Mouse (Mus musculus): ENCODE measurements around the gene Ap5b1.

Gene Ap5b1

GRCm38 (mm10) chr19:5612762-5613411 lies 45.1 kb downstream of the Ap5b1 start:
- DNase-seq = no peak

DNA sequence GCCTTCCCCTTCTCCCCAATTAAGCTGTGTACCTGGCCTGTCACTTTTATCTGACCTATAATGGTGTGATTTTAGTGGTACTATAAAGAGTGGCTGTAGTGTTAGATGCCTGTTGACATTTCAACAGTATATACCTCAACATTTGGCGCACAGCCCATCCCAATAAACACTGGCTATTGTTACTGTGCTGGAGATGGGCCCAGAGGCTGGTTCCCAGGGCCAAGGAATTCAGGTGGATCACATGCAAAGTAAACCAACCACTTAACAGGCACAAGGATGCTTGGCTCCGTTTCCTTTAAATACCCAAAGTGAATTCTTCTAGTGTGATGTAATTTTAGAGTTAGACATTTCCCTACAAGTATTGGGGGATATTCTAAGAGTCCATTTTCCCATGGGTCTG lies 47.1 kb downstream of the Ap5b1 start:
- DNase-seq = peak; percentile 88 to 90

- no peak for DNase-seq
Observed at GRCm38 (mm10) chr19:5620007-5620406, 52.2 kb downstream of the Ap5b1 start.

All from lung, adult 18-20 months (tissue).